Mouse (Mus musculus) CD8-positive naive resting alpha-beta T cell, adult 2 months (primary cell): ENCODE data around the gene I830077J02Rik.

Source experiments
- DNase-seq, 2 experiments: peaks; one replicate each; pipeline ENCODE4 v3.0.0; 2022; ENCODE audit warnings: low read depth in 2 of 2, low spot score in 2 of 2

I830077J02Rik gene

DNA sequence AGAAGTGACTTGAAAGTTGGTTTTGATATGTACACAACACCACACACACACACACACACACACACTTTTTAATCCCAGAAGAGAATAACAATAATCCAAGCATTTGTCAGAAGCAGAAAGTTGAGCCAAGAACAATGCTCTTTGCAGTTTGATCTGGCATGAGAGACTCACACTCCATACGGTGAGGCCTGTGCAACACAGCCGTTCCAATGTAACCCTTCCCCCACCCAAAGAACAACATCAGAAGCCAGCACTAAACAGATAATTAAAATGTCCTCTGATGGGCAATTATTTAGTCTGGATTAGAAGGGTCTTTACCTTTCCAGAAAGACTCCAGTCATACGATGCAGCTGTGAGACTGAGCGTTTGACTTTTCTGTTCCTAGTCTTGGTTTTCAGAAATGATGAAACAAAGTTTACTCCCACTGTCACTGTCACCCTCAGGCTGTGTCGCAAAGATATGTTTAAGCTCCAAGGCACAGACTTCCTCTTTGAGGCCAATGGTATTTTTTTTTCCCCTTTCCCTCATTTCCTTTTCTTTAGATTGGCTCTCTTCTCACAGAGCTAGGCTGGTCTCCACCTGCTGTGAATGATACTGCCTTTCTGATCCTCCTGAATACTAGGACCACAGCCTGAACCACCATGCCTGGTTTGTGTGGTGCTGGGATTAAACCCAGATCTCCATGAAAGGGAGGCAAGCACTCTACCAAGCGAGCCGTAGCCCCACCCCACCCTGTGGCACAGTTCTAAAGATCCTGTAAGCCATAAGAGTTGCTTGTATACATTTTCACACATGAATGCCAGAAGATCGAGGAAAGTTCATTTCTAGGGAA lies at the start of gene I830077J02Rik:
Gene I830077J02Rik (minus strand): TSS at position 425 of the 832 bp plus-strand sequence.
- no peak for DNase-seq

DNA sequence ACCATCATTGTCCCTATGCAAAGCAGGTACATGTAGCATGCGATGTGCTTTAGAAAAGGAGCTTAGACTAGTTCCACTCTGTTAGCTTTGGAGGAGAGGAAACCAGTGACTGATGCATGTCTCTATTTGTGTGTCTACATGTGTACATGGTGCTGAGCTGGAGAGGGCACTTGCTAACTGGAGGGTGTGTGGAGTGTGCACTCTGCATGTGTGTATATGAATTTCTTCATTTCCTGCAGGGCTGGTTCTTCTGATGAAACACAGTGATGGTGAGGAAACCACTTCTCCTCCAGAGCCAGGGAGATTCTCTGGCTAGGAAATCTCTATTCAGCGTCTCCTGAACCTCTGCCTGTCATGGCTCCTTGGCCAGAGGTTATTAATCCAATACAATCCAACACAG lies 41.7 kb upstream of the I830077J02Rik start:
- DNase-seq = no peak

DNA sequence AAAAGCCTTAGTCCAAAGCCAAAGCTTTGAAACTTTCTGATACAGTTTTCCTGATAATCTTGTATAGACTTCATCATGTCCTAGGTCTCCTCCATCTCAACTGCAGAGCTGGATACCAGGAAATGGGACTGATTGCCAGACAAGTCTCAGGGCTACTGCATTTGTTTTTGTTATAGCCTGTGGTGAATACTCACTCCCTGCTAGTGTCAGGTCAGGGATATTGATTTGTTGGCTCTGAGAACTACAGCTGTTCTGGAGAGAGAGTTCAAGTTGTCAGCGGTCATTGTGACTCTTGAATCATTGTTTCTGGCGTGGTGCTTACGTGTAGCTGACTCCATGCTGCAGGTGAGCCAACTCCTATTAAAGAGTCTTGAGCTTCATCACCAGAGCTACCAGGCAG lies 40.9 kb upstream of the I830077J02Rik start, which contains the start of gene Ovgp1:
Gene Ovgp1 (plus strand): TSS at position 301 of the 400 bp plus-strand sequence.
- DNase-seq = no peak

GRCm38 (mm10) chr3:105971831-105972446 lies 39.5 kb upstream of the I830077J02Rik start:
- no peak for DNase-seq

DNA sequence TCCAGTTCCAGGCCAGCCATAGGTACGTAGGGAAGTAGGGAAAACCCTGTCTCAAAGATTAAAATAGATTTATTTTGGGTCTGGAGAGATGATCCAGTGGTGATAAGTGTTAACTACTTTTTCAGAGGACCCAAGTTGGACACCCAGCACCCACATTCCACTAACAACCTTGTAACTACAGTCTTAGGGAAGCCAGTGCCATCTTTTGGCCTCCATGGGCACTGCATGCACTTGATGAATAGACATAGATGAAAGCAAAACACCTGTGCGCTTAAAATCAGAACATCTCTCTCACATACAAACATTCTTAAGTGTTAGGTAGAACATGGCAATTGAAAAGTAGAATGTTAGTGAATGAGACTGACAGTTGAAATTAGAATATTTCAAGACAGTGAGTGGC lies 28.2 kb upstream of the I830077J02Rik start:
- no peak for DNase-seq

DNA sequence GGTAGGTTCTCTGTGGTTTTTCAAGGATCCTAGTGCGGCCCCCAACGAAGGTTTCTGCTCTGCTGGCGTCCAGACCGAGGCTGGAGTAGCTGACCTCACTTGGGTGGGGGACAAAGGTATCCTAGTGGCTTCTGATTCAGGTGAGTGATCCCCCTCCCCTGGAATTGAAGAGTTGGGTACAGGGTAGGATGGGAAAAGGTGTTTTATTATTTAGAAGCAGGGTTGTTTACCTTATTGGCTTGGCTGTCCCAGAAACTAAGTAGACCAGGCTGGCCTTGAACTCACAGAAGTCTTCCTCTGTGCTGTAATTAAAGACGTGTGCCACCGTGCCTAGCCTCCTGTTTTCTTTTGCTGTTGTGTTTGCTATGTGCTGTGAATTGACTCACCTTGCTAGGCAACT lies 27.5 kb upstream of the I830077J02Rik start, which contains the start of gene Atp5f1:
Gene Atp5f1 (minus strand): TSS at position 101 of the 400 bp plus-strand sequence.
- no peak for DNase-seq

GRCm38 (mm10) chr3:105959585-105959984 lies 27.1 kb upstream of the I830077J02Rik start:
- DNase-seq = no peak

- DNase-seq = peak; percentile 96 to 97
Measured at GRCm38 (mm10) chr3:105958974-105959580, 26.6 kb upstream of the I830077J02Rik start, which contains the start of gene Wdr77. Wdr77 (plus strand) TSS chr3:105959369.

- no peak for DNase-seq
Measured at GRCm38 (mm10) chr3:105958204-105958603, 25.7 kb upstream of the I830077J02Rik start.

GRCm38 (mm10) chr3:105957235-105957634 lies 24.8 kb upstream of the I830077J02Rik start:
- DNase-seq = no peak

- DNase-seq = no peak
Measured at GRCm38 (mm10) chr3:105951348-105951747, 18.9 kb upstream of the I830077J02Rik start.

- DNase-seq = no peak
Measured at GRCm38 (mm10) chr3:105936111-105936510, 3.6 kb upstream of the I830077J02Rik start.

DNA sequence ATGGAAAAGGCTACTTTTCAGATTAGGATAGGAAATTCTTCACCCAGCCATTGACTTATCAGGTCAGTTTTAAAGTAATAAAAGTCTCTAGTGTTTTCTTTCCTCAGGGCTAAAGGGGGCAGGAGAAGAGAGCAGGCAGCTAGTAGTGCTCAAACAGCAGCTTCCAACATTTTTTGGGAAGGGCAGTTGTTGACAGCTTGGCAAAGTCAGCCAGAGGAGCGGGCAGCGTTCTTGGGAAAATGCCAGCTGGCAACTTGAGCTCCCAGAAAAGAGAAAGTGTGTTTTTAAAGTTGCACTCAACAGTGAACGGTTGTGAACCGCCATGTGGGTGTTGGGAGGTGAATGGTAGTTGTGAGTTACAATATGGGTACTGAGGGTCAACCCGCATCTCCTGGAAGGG lies 2.6 kb upstream of the I830077J02Rik start:
- no peak for DNase-seq

GRCm38 (mm10) chr3:105933926-105934325 lies 1.5 kb upstream of the I830077J02Rik start:
- no peak for DNase-seq

DNA sequence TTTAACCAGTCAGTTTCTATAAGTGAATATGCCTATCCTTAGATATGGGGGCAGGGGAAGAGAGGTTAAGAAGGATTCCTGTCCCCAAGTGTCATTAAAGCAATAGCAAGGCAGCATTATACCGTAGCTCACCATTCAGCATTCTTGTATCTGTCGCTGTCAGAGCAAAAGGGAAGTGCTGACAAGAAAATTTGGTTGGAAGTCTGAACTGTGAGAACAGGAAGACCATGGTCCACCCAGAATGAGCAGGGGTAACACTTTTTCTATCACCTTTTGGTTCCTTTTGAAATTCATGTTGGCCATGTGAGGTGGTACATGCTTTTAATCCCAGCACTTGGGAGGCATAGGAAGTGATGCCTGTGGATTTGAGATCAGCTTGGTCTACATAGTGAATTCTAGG lies 1.4 kb downstream of the I830077J02Rik start:
- no peak for DNase-seq

GRCm38 (mm10) chr3:105929821-105930220 lies 2.6 kb downstream of the I830077J02Rik start:
- DNase-seq = no peak

GRCm38 (mm10) chr3:105928781-105929180 lies 3.7 kb downstream of the I830077J02Rik start:
- no peak for DNase-seq

DNA sequence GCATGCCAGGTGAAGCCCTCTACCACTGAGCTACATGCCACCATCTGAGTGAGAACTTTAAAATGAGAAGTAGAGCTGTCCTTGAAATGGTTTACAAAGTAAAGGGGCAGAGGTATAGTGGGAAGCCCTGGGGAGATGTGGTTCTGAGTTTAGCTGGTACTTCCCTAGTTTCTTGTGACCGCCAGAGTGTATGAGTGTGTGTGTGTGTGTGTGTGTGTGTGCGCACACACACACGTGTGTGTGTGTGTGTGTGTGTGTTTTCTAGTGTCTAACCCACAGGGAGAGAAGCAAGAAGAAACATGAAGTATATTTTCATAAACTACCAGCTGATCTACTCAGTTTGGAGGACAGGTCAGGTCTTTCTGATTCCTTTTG lies 4.3 kb downstream of the I830077J02Rik start:
- no peak for DNase-seq

DNA sequence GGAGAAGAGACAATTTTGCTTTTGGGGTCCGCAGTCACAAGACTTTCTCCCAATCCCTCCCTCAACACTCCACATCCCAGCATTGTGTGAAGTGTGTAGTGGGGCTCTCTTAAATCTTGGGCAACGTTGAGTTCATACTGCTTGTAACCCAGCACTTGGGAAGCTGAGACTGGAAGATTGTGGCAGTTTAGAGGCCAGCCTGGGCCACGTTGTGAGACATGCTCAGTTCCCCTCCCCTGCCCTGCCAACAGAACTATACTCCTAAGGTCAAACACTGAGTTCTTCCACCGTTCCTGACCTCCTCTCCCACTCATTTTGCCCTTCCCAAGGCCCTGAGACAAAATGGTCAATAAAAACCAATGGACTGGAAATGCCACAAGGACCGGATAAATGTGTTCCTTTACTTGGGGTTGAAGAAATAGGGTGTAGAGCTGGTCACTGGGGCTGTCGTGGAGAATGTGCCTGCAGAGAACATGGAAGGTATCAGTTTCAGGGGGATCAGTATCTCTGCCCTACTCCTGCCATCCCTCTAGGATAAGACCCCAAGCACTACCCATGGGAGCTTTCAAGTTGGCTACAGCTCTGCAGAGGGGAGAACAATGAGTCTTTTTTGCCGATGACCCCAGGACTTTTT lies 4.8 kb downstream of the I830077J02Rik start:
- DNase-seq = no peak

GRCm38 (mm10) chr3:105924616-105925015 lies 7.8 kb downstream of the I830077J02Rik start:
- no peak for DNase-seq

DNA sequence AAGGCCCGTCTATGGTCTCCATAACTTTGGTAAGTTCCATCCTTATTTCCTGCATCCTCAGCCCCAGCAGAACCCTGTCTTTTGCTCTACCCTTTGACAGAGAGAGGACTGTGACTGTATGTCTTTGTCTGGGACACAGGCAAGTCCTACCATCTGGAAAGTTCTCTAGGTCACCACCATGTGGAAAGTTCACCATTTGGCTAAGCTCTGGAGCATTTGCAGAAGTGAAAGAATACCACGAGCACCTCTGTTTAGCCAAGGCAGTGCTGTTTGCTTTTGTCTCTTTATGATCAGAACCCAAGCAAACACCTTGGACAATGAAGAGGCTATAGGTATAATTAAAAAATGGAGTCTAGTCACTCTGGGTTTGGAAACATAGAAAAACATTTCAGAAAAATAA lies 10.5 kb downstream of the I830077J02Rik start:
- DNase-seq = no peak
